Mouse (Mus musculus) MEL (cell line): ENCODE data around the gene Sipa1l1. TPM values are rescaled to one million over a fixed set of nuclear protein-coding genes. Genes with fewer than 3 reads are reported as not detected.
A peak's percentile ranks its signal among the peaks of the same experiment; 100 is the strongest.

ENCODE experiments used
- DNase-seq: peaks from one replicate; pipeline ENCODE4 v3.0.0; 2011; ENCODE audit warnings: low read depth, low spot score
- H3K27ac ChIP-seq: 2 replicates; pipeline ENCODE4 v1.5.1; 2012; ENCODE audit warnings: low read depth, mild to moderate bottlenecking, control low read depth, low read length, moderate library complexity; ENCODE audit not compliant: control insufficient read depth
- H3K27me3 ChIP-seq, 2 experiments: fragments of 150-350 bp in 1 of 2; sonication (generic) in 1 of 2; 2 replicates each; pipeline ENCODE4 v1.6.1; 2012; ENCODE audit warnings: low read length in 2 of 2, mild to moderate bottlenecking in 2 of 2, improper control_type of control experiment in 1 of 2, moderate library complexity in 1 of 2; ENCODE audit not compliant: insufficient read depth in 2 of 2, control insufficient read depth in 1 of 2
- H3K36me3 ChIP-seq, 2 experiments: 2 replicates each; pipeline ENCODE4 v1.6.1; 2012 to 2014; ENCODE audit warnings: low read length in 2 of 2, improper control_type of control experiment in 1 of 2, inconsistent platforms in 1 of 2, mild to moderate bottlenecking in 1 of 2; ENCODE audit not compliant: insufficient read depth in 2 of 2, control insufficient read depth in 1 of 2
- H3K4me1 ChIP-seq, 2 experiments: fragments of 150-350 bp in 1 of 2; sonication (generic) in 1 of 2; 2 replicates each; pipeline ENCODE4 v1.6.1; 2012; ENCODE audit warnings: low read length in 2 of 2, improper control_type of control experiment in 1 of 2, mild to moderate bottlenecking in 1 of 2; ENCODE audit not compliant: insufficient read depth in 2 of 2, control insufficient read depth in 1 of 2
- H3K4me3 ChIP-seq, 2 experiments: fragments of 150-350 bp in 1 of 2; sonication (generic) in 1 of 2; 2 replicates each; pipeline ENCODE4 v1.5.1; 2012; ENCODE audit warnings: low read depth in 2 of 2, low read length in 2 of 2, mild to moderate bottlenecking in 2 of 2, moderate library complexity in 2 of 2, control low read depth in 1 of 2, improper control_type of control experiment in 1 of 2; ENCODE audit not compliant: control insufficient read depth in 1 of 2, insufficient read depth in 1 of 2
- H3K79me2 ChIP-seq: 2 replicates; pipeline ENCODE4 v1.6.1; 2012; ENCODE audit warnings: mild to moderate bottlenecking, low read length, moderate library complexity; ENCODE audit not compliant: control insufficient read depth, poor library complexity, insufficient read depth
- H3K9ac ChIP-seq: 2 replicates; pipeline ENCODE4 v1.6.1; 2012; ENCODE audit warnings: low read depth, mild to moderate bottlenecking, control low read depth, low read length, moderate library complexity; ENCODE audit not compliant: control insufficient read depth, poor library complexity, severe bottlenecking
- H3K9me3 ChIP-seq: fragments of 150-350 bp; sonication (generic); replicated peaks from 2 replicates; pipeline ENCODE4 v1.6.1; 2012; ENCODE audit warnings: mild to moderate bottlenecking, low read length, improper control_type of control experiment, moderate library complexity; ENCODE audit not compliant: insufficient read depth
- CHD1 ChIP-seq: IDR thresholded peaks from 2 replicates; pipeline ENCODE4 v1.6.1; 2012; ENCODE audit warnings: low read depth, mild to moderate bottlenecking, inconsistent platforms, low read length, improper control_type of control experiment
- CTCF ChIP-seq, 3 experiments: IDR thresholded peaks in 2 of 3; conservative IDR thresholded peaks in 1 of 3; 2 replicates each; pipeline ENCODE4 v1.5.1; 2011 to 2012; ENCODE audit warnings: low read length in 3 of 3, low read depth in 2 of 3, mild to moderate bottlenecking in 2 of 3, improper control_type of control experiment in 1 of 3, inconsistent platforms in 1 of 3, mixed read lengths in 1 of 3, moderate library complexity in 1 of 3; ENCODE audit not compliant: control insufficient read depth in 1 of 3, insufficient read depth in 1 of 3, poor library complexity in 1 of 3, severe bottlenecking in 1 of 3
- ETS1 ChIP-seq: IDR thresholded peaks from 2 replicates; pipeline ENCODE4 v1.6.1; 2012; ENCODE audit warnings: low read depth, mild to moderate bottlenecking, inconsistent platforms, low read length, improper control_type of control experiment, moderate library complexity
- MAZ ChIP-seq: IDR thresholded peaks from 2 replicates; pipeline ENCODE4 v1.6.1; 2012; ENCODE audit warnings: low read depth, mild to moderate bottlenecking, inconsistent platforms, low read length, improper control_type of control experiment
- MEF2A ChIP-seq: IDR thresholded peaks from 2 replicates; pipeline ENCODE4 v1.6.1; 2014; ENCODE audit warnings: low read depth, mild to moderate bottlenecking, inconsistent platforms, low read length, improper control_type of control experiment; ENCODE audit not compliant: poor library complexity, insufficient replicate concordance, severe bottlenecking; ENCODE audit errors: extremely low read depth
- MYC ChIP-seq: IDR thresholded peaks from 2 replicates; pipeline ENCODE4 v1.6.1; 2011; ENCODE audit warnings: low read depth, mild to moderate bottlenecking, low read length, improper control_type of control experiment, moderate library complexity
- NELFE ChIP-seq: IDR thresholded peaks from 2 replicates; pipeline ENCODE4 v1.6.1; 2011; ENCODE audit warnings: low read depth, low read length, improper control_type of control experiment
- NRF1 ChIP-seq: IDR thresholded peaks from 2 replicates; pipeline ENCODE4 v1.6.1; 2014; ENCODE audit warnings: low read depth, mild to moderate bottlenecking, inconsistent platforms, low read length, improper control_type of control experiment, moderate library complexity; ENCODE audit not compliant: poor library complexity, insufficient read depth, severe bottlenecking
- POLR2A ChIP-seq, 2 experiments: IDR thresholded peaks; 2 replicates each; pipeline ENCODE4 v1.6.1; 2011 to 2012; ENCODE audit warnings: low read length in 2 of 2, mild to moderate bottlenecking in 2 of 2, control low read depth in 1 of 2, improper control_type of control experiment in 1 of 2, low read depth in 1 of 2, moderate library complexity in 1 of 2; ENCODE audit not compliant: control insufficient read depth in 1 of 2, insufficient read depth in 1 of 2, poor library complexity in 1 of 2
- POLR2AphosphoS2 ChIP-seq: IDR thresholded peaks from 2 replicates; pipeline ENCODE4 v1.6.1; 2011; ENCODE audit warnings: low read length, improper control_type of control experiment
- SIN3A ChIP-seq: IDR thresholded peaks from 2 replicates; pipeline ENCODE4 v1.6.1; 2012; ENCODE audit warnings: low read length, improper control_type of control experiment, inconsistent platforms
- SMC3 ChIP-seq: IDR thresholded peaks from 2 replicates; pipeline ENCODE4 v1.6.1; 2011; ENCODE audit warnings: low read depth, low read length, improper control_type of control experiment
- TCF12 ChIP-seq: IDR thresholded peaks from 2 replicates; pipeline ENCODE4 v1.6.1; 2014; ENCODE audit warnings: low read depth, mild to moderate bottlenecking, inconsistent platforms, low read length, improper control_type of control experiment, moderate library complexity
- UBTF ChIP-seq: IDR thresholded peaks from 2 replicates; pipeline ENCODE4 v1.6.1; 2012; ENCODE audit warnings: low read depth, mild to moderate bottlenecking, inconsistent platforms, low read length, improper control_type of control experiment, moderate library complexity, borderline replicate concordance; ENCODE audit not compliant: insufficient read depth
- ZC3H11A ChIP-seq: IDR thresholded peaks from 2 replicates; pipeline ENCODE4 v1.6.1; 2012; ENCODE audit warnings: low read depth, mild to moderate bottlenecking, inconsistent platforms, low read length, improper control_type of control experiment
- ZKSCAN1 ChIP-seq: IDR thresholded peaks from 2 replicates; pipeline ENCODE4 v1.6.1; 2012; ENCODE audit warnings: low read depth, mild to moderate bottlenecking, inconsistent platforms, low read length, improper control_type of control experiment, moderate library complexity
- ZMIZ1 ChIP-seq: IDR thresholded peaks from 2 replicates; pipeline ENCODE4 v1.6.1; 2012; ENCODE audit warnings: low read depth, mild to moderate bottlenecking, inconsistent platforms, low read length, improper control_type of control experiment, moderate library complexity
- polyA plus RNA-seq, 2 experiments: library from polyadenylated mRNA; stranded (reverse) in 1 of 2; unstranded in 1 of 2; fragments of >175 nt in 1 of 2; fragments of >200 nt in 1 of 2; gene quantifications; 2 replicates each; pipeline versions ENCODE4 v1.2.1 to v1.2.4; 2012; ENCODE audit warnings: low replicate concordance in 2 of 2, low read depth in 1 of 2; ENCODE audit not compliant: insufficient read length in 2 of 2, insufficient read depth in 1 of 2, missing spikeins in 1 of 2
- total RNA-seq: library from RNA; depleted of rRNA; stranded (reverse); fragments of 300-350 nt; gene quantifications from 2 replicates; pipeline ENCODE4 v1.2.3, GENCODE M21; 2012

Gene Sipa1l1
- total and polyA plus RNA-seq, 3 experiments, result 18.1 to 42.7 (median 19.3) TPM

- Histone ChIP-seq H3K27ac (no peak overlapping the region), H3K36me3 (peaks cover 0 to 5% of the 10 kb centered on the region in 2 experiments; a peak in 2 of 4 replicates)
These were observed 3.5 kb upstream of the Sipa1l1 start for GRCm38 (mm10) chr12:82165651-82166050.

GRCm38 (mm10) chr12:82166101-82166571, 3.0 kb upstream of the Sipa1l1 start:
- no peaks in the 10 kb centered on the region for H3K9me3 ChIP-seq
- DNase-seq, result peak; percentile 60

More at GRCm38 (mm10) chr12:82165651-82166050, 3.5 kb upstream of the Sipa1l1 start:
- DNase-seq, result peak; percentile 56
- H3K27me3 ChIP-seq, result no peaks in the 10 kb centered on the region
- TF ChIP-seq NELFE (peak; percentile 17; the same call in 1 of the 2 replicates), MAZ (0 out of 2 replicates have a peak, but pooled peaks have one; percentile 43), SMC3 (no peak), CHD1 (no peak)
- peaks cover 12% of the 10 kb centered on the region for H3K79me2 ChIP-seq
- no peaks in the 10 kb centered on the region for H3K9me3 ChIP-seq
- H3K4me3 ChIP-seq, result peak overlapping the region; percentile 18 to 32
- no peak overlapping the region for H3K9ac ChIP-seq
- peaks cover 0 to 15% of the 10 kb centered on the region in 2 experiments; a peak in 2 of 4 replicates for H3K4me1 ChIP-seq

GRCm38 (mm10) chr12:82169571-82170431, 681 bp downstream of the Sipa1l1 start:
- TF ChIP-seq UBTF (0 out of 2 replicates have a peak, but pooled peaks have one; percentile 26), TCF12 (no peak), NRF1 (peak; percentile 44; the same call in 1 of the 2 replicates), MYC (no peak), SIN3A (no peak; the same call in 1 of the 2 replicates), ETS1 (no peak), CHD1 (no peak), ZKSCAN1 (no peak), NELFE (peak; percentile 57), ZC3H11A (no peak), CTCF (IDR thresholded peaks at IDR 0.05 in 2 of 3, conservative IDR thresholded peaks at IDR 0.05 in 1 of 3; ENCODE audit: control insufficient read depth in 1 of 3, insufficient read depth in 1 of 3, low read depth in 2 of 3, low read length in 3 of 3, poor library complexity in 1 of 3, severe bottlenecking in 1 of 3) (0 out of 6 replicates have a peak, but pooled peaks of 1 of the 3 experiments have one; percentile 0), POLR2A (IDR thresholded peaks at IDR 0.05; ENCODE audit: control insufficient read depth in 1 of 2, insufficient read depth in 1 of 2, low read depth in 1 of 2, low read length in 2 of 2, poor library complexity in 1 of 2) (peak; percentile 40 to 60; a peak in 2 of 4 replicates), SMC3 (no peak), ZMIZ1 (no peak), POLR2AphosphoS2 (peak; percentile 11; the same call in 1 of the 2 replicates), MEF2A (no peak)
- no peaks in the 10 kb centered on the region for H3K9me3 ChIP-seq
- peaks cover 14 to 36% of the 10 kb centered on the region in 2 experiments for H3K4me1 ChIP-seq
- peak overlapping the region; percentile 92 for H3K9ac ChIP-seq
- H3K4me3 ChIP-seq, result peak overlapping the region; percentile 74 to 95
- H3K36me3 ChIP-seq, result peaks cover 0 to 30% of the 10 kb centered on the region in 2 experiments; a peak in 2 of 4 replicates
- peaks cover 30% of the 10 kb centered on the region for H3K79me2 ChIP-seq
- DNase-seq, result peak; percentile 87
- no peaks in the 10 kb centered on the region for H3K27me3 ChIP-seq
- peak overlapping the region; percentile 70 for H3K27ac ChIP-seq

More at GRCm38 (mm10) chr12:82166101-82166571, 3.0 kb upstream of the Sipa1l1 start:
- Histone ChIP-seq H3K4me3 (peak overlapping the region; percentile 18 to 32), H3K36me3 (peaks cover 0 to 6% of the 10 kb centered on the region in 2 experiments; a peak in 2 of 4 replicates), H3K27ac (no peak overlapping the region), H3K4me1 (peaks cover under 1 to 18% of the 10 kb centered on the region in 2 experiments; a peak in 3 of 4 replicates), H3K9ac (peak overlapping the region; percentile 11), H3K79me2 (peaks cover 14% of the 10 kb centered on the region), H3K27me3 (no peaks in the 10 kb centered on the region)
- 0 out of 2 replicates have a peak, but pooled peaks have one; percentile 12 for TF ChIP-seq SIN3A
- no peak for TF ChIP-seq POLR2AphosphoS2
- peak; percentile 63 for TF ChIP-seq NRF1
